Mouse (Mus musculus) stomach, postnatal 0 days (tissue): ENCODE measurements at regions not wholly inside any gene's neighbourhood (a gene's known extent, or its start where the extent isn't known, plus 50 kb on each side); places are given as distances from the start of the nearest gene placed in this dataset.

Experiments
- CTCF ChIP-seq: IDR thresholded peaks from 2 replicates; pipeline ENCODE4 v1.5.1; 2016; ENCODE audit warnings: antibody characterized with exemption, low read depth, mild to moderate bottlenecking, moderate library complexity
- EP300 ChIP-seq: optimal IDR thresholded peaks from 2 replicates; pipeline ENCODE3; 2016; ENCODE audit warnings: antibody characterized with exemption

DNA sequence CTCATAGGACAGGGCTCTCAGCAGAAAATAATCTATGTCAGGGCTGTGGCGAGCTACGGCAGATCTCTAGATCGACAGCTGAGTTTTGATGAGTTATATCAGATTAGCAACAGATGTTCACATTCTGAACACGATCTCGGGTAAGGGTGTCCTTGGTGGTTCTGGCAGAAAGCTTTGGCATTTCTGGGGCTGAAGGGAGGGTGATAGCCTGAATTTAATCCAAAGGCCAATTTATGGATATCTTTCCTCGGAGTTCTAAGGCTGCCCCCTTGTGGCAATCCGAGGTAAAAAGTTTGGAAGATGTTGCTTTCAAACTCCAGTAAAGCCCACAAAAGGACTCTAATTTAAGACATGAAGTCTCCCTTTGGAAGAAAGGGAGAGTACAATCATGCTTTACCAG is 101.3 kb upstream of the Luzp2 start:
- no peak for TF ChIP-seq EP300
- peak; percentile 70 for TF ChIP-seq CTCF
